Mouse (Mus musculus) midbrain, embryonic 11.5 days (tissue): Measurements from ENCODE around the gene Zfp512b. TPM values are rescaled to one million over a fixed set of nuclear protein-coding genes. Genes with fewer than 3 reads are reported as not detected.

Experiments
- ATAC-seq: fragments of 200-750 bp; cut with Nextera tagmentation; 2 replicates; pipeline ENCODE4 v1.8.0; 2017; ENCODE audit warnings: moderate TSS enrichment, moderate library complexity; ENCODE audit not compliant: low FRiP score
- DNase-seq: peaks from one replicate; pipeline ENCODE4 v3.0.0; 2015; ENCODE audit warnings: low spot score; ENCODE audit errors: missing footprints
- H3K27ac ChIP-seq: fragments of 300-500 bp; sonication (generic); 2 replicates; pipeline ENCODE4 v1.5.1; 2014; ENCODE audit warnings: low read depth, low read length
- H3K27me3 ChIP-seq: fragments of 300-500 bp; sonication (generic); 2 replicates; pipeline ENCODE4 v1.6.1; 2014; ENCODE audit warnings: mild to moderate bottlenecking, low read length, moderate library complexity, mixed read lengths; ENCODE audit not compliant: control insufficient read depth, insufficient read depth
- H3K36me3 ChIP-seq: fragments of 300-500 bp; sonication (generic); 2 replicates; pipeline ENCODE4 v1.6.1; 2014; ENCODE audit warnings: mild to moderate bottlenecking, low read length, moderate library complexity, mixed read lengths; ENCODE audit not compliant: control insufficient read depth, insufficient read depth
- H3K4me1 ChIP-seq: fragments of 300-500 bp; sonication (generic); 2 replicates; pipeline ENCODE4 v1.6.1; 2014; ENCODE audit warnings: low read length; ENCODE audit not compliant: control insufficient read depth, insufficient read depth
- H3K4me2 ChIP-seq: fragments of 300-500 bp; sonication (generic); 2 replicates; pipeline ENCODE4 v1.6.1; 2014; ENCODE audit warnings: mild to moderate bottlenecking, moderate library complexity
- H3K4me3 ChIP-seq: fragments of 300-500 bp; sonication (generic); 2 replicates; pipeline ENCODE4 v1.5.1; 2014; ENCODE audit warnings: low read depth, low read length
- H3K9ac ChIP-seq: fragments of 300-500 bp; sonication (generic); 2 replicates; pipeline ENCODE4 v1.6.1; 2014; ENCODE audit warnings: low read length
- H3K9me3 ChIP-seq: fragments of 300-500 bp; sonication (generic); 2 replicates; pipeline ENCODE4 v1.6.1; 2016; ENCODE audit warnings: low read length; ENCODE audit not compliant: control insufficient read depth
- WGBS: fragments of 180-500 bp; shearing (Covaris S2); extraction: QIAGEN DNeasy Blood & Tissue Kit; methylation state at CpG from one replicate; pipeline ENCODE4 v1.1.7; 2014; 5-methylcytosine and 5-hydroxymethylcytosine counted together
- polyA plus RNA-seq: library from polyadenylated mRNA; unstranded; fragments of >200 nt; fragmentation: Nextera tagmentation; extraction: Ambion mirVana; gene quantifications from 2 replicates; pipeline ENCODE4 v1.2.1, GENCODE M21; 2014

Gene Zfp512b
- 24.6 and 27.0 TPM in 2 replicates for polyA plus RNA-seq

DNA sequence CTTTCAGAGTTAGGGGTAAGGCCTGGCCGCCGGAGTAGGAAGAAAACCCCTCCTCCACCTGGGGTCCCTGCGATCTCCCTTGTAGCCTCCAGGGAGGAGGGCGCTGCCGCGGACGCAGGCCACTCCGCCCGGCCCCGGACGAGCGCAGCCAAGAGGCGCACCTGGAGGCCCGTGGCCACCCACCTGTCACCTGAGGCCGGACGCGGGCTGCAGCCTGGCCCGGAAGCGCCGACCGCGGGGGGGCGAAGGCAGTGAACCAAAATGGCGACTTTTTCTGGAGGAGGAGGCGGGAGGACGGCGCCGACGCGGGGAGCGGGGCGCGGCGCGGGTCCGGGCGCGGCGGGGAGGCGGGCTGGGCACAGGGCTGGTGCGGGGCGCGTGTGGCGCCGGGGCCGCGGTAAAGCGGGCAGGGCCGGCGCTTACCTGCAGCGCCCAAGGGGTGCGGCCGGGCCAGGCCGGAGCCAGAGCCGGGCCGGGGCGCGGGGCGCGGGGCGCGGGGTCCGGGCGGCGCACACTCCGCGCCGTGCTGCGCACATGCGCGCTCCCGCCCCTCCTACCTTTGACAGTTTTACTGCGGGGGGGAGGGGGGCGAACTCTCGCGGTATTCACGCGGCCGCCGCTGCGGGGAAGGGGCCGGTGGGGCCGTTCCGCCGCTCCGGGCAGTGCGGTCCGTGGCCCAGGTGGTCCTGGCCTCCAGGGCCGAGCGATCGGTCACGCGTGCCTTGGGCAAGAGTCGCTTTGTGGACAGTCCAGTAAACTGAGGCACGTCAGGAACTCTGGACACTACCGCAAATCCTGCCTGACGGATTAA is at the start of gene Zfp512b:
Zfp512b (minus strand) TSS at position 573 of the 811 bp plus-strand sequence.
- peak; percentile 88 for ATAC-seq
- H3K9ac ChIP-seq, result peak within 1 kb of the TSS; percentile 92
- H3K4me2 ChIP-seq, result peak within 1 kb of the TSS; percentile 85
- DNase-seq, result peak; percentile 96
- peaks cover 13% of the 10 kb centered on the region for H3K36me3 ChIP-seq
- no peaks in the 10 kb centered on the region for H3K27me3 ChIP-seq
- peak within 1 kb of the TSS; percentile 95 for H3K4me3 ChIP-seq
- H3K4me1 ChIP-seq, result peaks cover 11% of the 10 kb centered on the region
- WGBS, result 1% methylated on average over 66 of the region's 97 CpGs
- peak within 1 kb of the TSS; percentile 56 for H3K27ac ChIP-seq
- H3K9me3 ChIP-seq, result no peaks in the 10 kb centered on the region

DNA sequence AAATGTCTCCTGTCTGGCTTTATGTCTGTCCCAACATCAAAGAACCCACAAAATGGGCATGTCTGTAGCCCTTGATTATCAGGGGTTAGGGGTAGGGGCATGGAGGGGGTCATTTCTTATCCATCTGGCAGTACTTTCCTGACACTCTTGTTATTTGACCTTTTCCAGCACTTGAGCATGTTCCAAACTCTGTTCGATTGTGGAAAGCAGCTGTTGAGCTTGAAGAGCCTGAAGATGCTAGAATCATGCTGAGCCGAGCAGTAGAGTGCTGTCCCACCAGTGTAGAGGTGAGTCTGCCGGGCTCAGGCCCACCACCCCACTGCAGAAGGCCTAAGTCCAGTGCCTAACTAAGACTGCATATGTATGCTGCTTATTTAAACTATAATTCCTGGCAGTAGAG is 43.3 kb upstream of the Zfp512b start:
- no peaks in the 10 kb centered on the region for H3K9me3 ChIP-seq
- no peak overlapping the region for H3K4me3 ChIP-seq
- no peak overlapping the region for H3K27ac ChIP-seq
- H3K36me3 ChIP-seq, result peaks cover 34% of the 10 kb centered on the region
- no peaks in the 10 kb centered on the region for H3K27me3 ChIP-seq
- H3K9ac ChIP-seq, result no peak overlapping the region
- no peaks in the 10 kb centered on the region for H3K4me1 ChIP-seq
- ATAC-seq (no peak), DNase-seq (no peak)
- 94% methylated on average over 3 of the region's 3 CpGs for WGBS
- H3K4me2 ChIP-seq, result no peak overlapping the region

DNA sequence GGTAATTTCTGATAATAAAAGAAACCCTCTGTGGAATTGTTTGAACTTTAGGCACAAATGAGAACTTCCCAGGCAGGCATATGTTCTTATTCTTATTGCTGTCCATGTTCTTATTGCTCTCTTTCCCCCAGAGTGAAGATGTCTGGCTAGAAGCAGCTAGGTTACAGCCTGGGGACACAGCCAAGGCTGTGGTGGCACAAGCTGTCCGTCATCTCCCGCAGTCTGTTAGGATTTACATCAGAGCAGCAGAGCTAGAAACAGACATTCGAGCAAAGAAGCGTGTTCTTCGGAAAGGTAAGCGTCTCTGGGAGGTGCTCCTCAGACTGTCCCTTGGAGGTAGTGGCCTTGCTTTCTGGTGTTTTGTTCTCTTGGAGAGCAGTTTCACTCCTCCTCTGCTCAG is 40.0 kb upstream of the Zfp512b start:
- ATAC-seq, result no peak
- no peaks in the 10 kb centered on the region for H3K9me3 ChIP-seq
- 89% methylated on average over 6 of the region's 6 CpGs for WGBS
- H3K4me3 ChIP-seq, result no peak overlapping the region
- H3K27me3 ChIP-seq, result no peaks in the 10 kb centered on the region
- H3K4me2 ChIP-seq, result no peak overlapping the region
- H3K4me1 ChIP-seq, result no peaks in the 10 kb centered on the region
- peaks cover 28% of the 10 kb centered on the region for H3K36me3 ChIP-seq
- H3K27ac ChIP-seq, result no peak overlapping the region
- DNase-seq, result no peak
- H3K9ac ChIP-seq, result no peak overlapping the region

DNA sequence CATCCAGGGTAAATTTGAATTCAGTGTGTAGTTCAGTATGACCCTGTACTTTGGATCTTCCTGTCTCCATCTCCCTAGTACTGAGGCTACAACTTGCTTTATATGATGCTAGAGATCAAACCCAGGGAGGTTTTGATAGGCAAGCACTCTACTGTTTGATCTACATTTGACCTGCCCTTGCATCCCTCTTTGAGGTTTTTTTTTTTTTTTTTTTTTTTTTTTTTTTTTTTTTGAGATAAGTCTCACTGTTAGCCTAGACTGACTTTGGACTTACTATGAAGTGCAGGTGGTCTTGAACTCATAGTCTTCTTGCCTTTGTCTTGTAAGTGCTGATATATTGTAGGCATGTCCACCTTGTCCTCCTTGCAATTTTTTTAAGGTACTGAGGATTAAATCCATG is 35.9 kb upstream of the Zfp512b start:
- no peak overlapping the region for H3K9ac ChIP-seq
- H3K9me3 ChIP-seq, result no peaks in the 10 kb centered on the region
- peaks cover 6% of the 10 kb centered on the region; the same call in 1 of the 2 replicates for H3K36me3 ChIP-seq
- peak; percentile 66 for DNase-seq
- no peaks in the 10 kb centered on the region for H3K4me1 ChIP-seq
- no peak overlapping the region for H3K27ac ChIP-seq
- H3K4me2 ChIP-seq, result no peak overlapping the region
- no peaks in the 10 kb centered on the region for H3K27me3 ChIP-seq
- ATAC-seq, result no peak
- H3K4me3 ChIP-seq, result no peak overlapping the region

DNA sequence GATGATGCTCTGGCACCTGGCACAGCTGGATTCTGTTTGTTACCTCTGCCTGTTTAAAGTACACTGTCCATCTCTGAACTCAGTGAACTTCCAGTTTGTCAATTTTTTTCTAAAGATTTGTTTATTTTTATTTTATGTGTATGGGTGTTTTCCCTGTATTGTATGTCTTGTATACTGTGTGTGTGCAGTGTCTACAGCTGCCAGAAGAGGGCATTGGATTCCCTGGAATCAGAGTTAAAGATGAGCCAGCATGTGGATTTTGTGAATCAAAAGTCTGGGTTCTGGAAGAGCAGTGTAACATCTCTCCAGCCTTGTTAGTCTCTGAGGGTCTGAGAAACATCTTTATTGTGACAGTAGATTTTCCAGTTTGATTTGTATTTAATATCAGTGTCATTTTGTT is 30.8 kb upstream of the Zfp512b start:
- DNase-seq, result no peak

DNA sequence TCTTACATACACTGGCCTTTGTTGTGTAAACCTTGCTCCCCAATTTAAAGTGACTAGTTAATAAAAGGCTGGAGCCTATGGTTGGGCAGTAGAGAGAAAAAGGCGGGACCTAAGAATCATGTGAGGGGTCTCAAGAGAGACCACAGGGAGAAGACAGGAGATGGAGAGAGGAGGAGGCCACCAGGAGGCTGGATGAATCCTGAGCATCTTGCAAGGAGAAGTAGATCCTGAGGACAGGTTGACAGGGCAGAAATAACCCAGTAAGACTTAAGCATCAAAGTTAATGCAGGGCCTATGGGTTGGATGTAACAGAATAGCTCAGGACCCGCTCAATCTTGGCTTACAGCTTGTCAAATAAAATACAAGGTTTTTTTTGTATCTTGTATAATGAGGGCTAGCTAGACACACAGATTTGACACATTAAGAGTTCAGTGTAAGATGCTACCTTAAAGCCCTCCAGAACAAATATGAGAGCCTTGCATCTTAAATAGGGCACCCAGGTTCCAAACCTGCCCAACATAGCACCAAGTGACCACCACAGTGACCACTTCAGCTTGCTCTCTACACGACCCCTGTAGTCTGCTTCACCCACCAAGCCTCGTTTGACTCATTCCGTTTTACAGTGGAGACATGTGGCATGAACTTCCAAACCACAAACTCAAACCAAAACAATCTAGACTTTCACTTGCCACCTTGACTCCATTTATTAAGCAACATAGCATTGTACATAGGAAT is 26.3 kb upstream of the Zfp512b start:
- no peaks in the 10 kb centered on the region for H3K9me3 ChIP-seq
- no peak overlapping the region for H3K27ac ChIP-seq
- no peak for ATAC-seq
- peaks cover 12% of the 10 kb centered on the region for H3K36me3 ChIP-seq
- DNase-seq, result peak; percentile 73
- no peak overlapping the region for H3K9ac ChIP-seq
- no peak overlapping the region for H3K4me2 ChIP-seq
- no peaks in the 10 kb centered on the region for H3K27me3 ChIP-seq
- H3K4me3 ChIP-seq, result no peak overlapping the region
- no peaks in the 10 kb centered on the region for H3K4me1 ChIP-seq
- 92% methylated on average over 5 of the region's 5 CpGs for WGBS

More for the DNA sequence above, 30.8 kb upstream of the Zfp512b start:
- Histone ChIP-seq H3K9ac (no peak overlapping the region), H3K4me1 (no peaks in the 10 kb centered on the region), H3K27ac (no peak overlapping the region), H3K9me3 (no peaks in the 10 kb centered on the region), H3K27me3 (no peaks in the 10 kb centered on the region), H3K4me2 (no peak overlapping the region), H3K36me3 (peaks cover 12% of the 10 kb centered on the region), H3K4me3 (no peak overlapping the region)
- ATAC-seq, result no peak

DNA sequence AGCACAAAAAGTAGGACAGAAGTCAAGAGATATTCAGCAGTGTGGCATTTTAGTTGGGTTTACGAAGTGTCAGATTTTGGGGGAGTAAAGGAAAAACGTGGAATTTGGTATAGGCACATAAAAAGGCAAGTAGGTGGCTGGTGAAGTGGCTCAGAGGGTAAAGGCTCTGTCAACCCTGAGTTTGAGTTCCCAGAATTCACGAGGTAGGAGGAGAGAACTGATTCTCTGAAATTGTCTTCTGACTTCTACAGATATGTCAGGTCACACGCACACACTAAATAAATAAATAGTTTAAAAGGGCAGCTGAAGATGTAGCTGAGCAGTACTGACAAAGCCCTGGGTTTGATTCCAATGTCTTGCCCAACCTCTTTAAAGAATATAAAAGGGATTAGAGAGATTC is 9.8 kb upstream of the Zfp512b start:
- Histone ChIP-seq H3K4me3 (no peak overlapping the region), H3K27ac (no peak overlapping the region), H3K4me1 (peaks cover 17% of the 10 kb centered on the region), H3K27me3 (no peaks in the 10 kb centered on the region), H3K4me2 (no peak overlapping the region), H3K9ac (no peak overlapping the region), H3K9me3 (no peaks in the 10 kb centered on the region), H3K36me3 (no peaks in the 10 kb centered on the region)
- 69% methylated on average over 4 of the region's 4 CpGs for WGBS
- DNase-seq, result no peak
- ATAC-seq, result no peak

DNA sequence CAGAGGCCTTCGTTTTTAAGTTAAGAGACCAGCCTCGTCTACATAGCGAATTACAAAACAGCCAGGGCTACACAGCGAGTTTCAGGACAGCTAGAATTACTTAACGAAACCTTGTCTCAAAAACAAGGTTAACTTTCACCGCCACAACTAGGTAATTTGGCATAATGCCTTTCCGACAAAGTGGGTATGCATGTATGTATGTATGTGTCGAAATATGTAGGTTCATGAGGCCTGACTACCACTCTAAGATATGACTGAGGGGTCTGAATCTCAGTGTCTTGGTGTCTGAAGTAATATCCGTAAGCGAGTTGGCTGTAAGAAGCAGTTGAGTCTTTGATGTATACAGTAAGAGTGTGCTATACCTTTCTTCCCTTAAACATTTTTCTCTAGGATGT is 9.1 kb upstream of the Zfp512b start:
- WGBS, result 28% methylated on average over 10 of the region's 10 CpGs
- ATAC-seq (no peak), DNase-seq (no peak)
- Histone ChIP-seq H3K27ac (no peak overlapping the region), H3K9ac (peak overlapping the region; percentile 87), H3K36me3 (no peaks in the 10 kb centered on the region), H3K27me3 (no peaks in the 10 kb centered on the region), H3K4me2 (peak overlapping the region; percentile 71), H3K4me1 (peaks cover 17% of the 10 kb centered on the region), H3K4me3 (peak overlapping the region; percentile 84), H3K9me3 (no peaks in the 10 kb centered on the region)
